Mouse (Mus musculus): Measurements from ENCODE around the gene Shank1. TPM values are rescaled to one million over a fixed set of nuclear protein-coding genes. Genes with fewer than 3 reads are reported as not detected.

Shank1 gene
- total RNA-seq, 1 experiment from 2014 or later = 0.19 TPM

DNA sequence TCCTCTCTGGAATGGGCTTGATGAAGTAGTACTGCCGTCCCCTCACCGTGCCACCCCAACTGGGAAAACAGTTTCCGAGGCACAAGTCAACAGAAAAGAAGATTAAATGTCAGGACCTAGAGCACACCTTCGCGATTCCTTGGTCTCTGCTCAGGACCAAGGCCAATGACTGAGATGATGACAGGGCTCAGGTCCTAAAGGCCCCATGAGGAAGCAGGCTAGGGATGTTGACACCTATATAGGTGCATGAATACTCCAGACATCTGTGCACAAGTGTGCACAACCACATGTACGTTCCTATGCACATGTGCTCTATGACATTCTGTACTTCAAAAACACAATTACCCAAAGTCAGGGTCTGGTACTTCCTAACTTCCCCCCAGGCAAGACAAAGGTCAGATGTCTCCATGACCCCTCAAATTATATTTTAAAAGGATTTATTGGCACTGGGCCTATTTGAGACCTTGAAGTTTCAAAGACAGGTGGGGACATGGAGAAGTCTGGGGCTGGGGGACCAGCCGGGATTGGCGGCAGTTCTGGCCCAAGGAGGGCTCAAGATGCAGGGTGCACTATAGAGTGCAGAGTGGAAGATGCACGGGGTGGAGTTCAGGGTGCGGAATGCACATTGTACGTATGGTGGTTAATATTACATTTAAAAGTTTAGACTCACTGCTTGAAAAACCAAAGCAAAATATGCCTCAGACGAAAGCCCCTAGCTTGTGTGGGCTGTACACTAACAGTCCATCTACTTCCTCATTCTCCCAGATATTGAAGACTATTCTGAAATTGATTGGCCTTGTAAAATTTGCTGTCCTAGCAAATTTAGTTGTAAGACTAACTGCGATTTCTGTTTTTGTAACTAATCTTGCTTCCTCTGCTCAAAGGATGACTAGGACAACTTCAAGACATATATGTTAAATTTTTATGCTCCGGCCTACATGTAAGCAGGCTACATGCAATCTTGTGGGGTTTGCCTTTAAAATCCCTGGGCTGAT, 6.4 kb upstream of the Shank1 start:
- ATAC-seq (replicated peaks; ENCODE audit: insufficient number of reproducible peaks, low FRiP score, low TSS enrichment, poor library complexity, severe bottlenecking) = no peak

- ATAC-seq (replicated peaks; ENCODE audit: insufficient number of reproducible peaks, low FRiP score, low TSS enrichment, poor library complexity, severe bottlenecking) = no peak
Measured at GRCm38 (mm10) chr7:44304463-44304774, 5.6 kb upstream of the Shank1 start.

DNA sequence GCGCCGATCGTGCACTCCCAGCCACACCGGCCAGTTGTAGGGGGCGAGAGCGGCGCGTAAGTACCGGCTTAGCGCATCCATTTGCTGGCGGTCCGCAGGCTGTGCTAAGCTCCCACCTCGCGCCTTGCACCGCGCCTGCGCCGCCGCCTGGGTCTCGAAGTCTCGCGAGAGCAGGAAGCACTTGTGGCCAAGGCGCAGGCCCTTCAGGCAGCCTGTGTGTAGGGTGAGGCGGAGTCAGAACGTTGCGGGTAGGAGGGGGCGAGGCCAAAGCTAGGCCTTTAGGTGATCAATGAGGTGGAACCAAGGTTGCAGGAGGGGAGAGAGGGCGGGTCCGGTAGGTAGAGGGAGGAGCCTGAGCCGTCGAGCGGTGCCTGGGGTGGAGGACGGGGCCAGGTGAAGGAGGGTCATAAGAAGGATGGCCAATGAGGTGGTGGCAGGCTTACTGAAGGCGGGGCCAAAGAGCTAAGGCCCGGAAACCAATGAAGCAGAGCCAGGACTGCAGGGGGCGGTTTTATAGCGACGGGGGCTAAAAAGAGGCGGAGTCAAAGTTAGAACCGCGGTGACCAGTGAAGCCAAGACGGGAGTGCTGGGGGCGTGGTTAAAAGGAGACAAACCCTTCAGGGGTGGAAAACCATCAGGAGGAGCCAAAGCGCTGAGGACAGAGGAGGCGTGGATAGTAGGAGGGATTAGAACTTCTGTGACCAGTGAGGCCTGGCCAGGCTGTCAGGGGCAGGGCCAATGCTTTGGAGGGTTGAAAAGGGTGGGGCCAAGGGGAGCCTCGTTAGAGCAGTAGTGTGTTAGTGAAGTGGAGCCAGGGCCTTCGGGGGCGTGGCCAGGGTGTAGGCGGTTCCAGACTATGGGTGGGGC, 5.0 kb upstream of the Shank1 start:
- peak; percentile 86 for ATAC-seq (replicated peaks; ENCODE audit: insufficient number of reproducible peaks, low FRiP score, low TSS enrichment, poor library complexity, severe bottlenecking)

GRCm38 (mm10) chr7:44305686-44306085, 4.4 kb upstream of the Shank1 start:
- no peak for ATAC-seq (replicated peaks; ENCODE audit: insufficient number of reproducible peaks, low FRiP score, low TSS enrichment, poor library complexity, severe bottlenecking)

DNA sequence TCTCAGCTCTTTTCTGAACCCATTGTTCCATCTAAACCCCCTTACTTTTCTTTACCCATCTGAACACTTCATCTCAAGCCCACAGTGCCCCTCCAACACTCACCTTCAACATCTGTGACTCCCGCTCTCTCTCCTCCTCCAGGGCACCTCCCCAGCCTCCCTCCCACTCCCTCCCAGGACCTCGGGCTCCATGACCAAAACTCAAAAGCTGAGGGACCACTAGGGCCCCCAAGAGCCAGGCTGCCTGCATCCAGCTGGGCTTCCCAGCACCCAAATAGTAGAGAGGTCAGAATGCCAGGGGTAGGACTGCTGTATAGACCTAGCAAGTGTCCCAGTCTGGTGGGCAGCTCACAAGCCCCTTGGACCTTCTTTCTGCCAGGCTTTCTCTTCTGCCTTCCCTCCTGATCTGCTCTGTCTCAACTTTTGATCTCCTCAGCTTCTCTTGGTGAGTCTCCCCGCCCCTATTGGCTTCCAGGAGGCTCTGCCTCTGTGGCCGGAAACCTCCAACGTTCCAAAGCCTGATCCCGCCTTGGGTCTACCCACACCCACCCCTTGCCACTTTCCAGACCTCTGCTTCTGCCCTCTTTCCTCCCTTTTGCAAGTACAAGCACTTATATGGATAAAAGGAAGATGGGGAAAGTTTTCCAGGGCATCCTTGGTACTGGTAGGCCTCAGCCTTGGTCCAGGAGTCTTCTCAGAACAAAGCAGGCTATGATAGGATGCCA, 3.4 kb upstream of the Shank1 start, which contains the start of gene Clec11a:
TSS of gene Clec11a (minus strand) at position 387 of the 725 bp plus-strand sequence.
- ATAC-seq (replicated peaks; ENCODE audit: insufficient number of reproducible peaks, low FRiP score, low TSS enrichment, poor library complexity, severe bottlenecking) = no peak

- no peak for ATAC-seq (replicated peaks; ENCODE audit: insufficient number of reproducible peaks, low FRiP score, low TSS enrichment, poor library complexity, severe bottlenecking)
Measured at GRCm38 (mm10) chr7:44307261-44308020, 2.6 kb upstream of the Shank1 start.

DNA sequence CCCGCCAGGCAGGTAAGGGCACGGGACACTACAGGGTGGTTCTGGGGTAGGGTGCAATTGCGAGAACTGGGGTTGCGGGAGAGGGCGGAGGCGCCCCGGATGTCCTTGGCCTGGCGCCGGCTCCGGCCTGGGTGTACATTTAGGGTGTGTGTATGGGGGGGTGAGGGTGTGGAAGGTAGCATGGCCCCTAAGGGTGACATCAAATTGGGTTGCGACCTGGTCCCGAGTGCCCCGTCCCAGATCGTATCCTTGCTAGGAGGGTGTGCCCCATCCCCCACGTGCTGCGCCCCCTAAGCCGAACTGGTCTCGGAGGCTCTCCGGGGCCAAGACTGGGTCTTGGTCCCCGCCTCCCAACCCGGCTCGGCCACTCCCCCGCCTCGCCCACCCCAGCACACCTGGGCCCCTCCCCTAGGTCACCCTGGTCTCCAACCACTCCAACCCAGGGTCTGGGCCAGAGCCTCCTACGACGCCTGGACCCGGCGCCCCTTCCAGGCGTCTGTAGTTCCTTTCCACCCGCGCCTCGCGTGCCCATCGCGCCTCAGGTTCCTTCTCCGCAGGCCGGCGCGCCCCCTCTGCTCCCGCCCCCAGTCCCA, 328 bp downstream of the Shank1 start:
- ATAC-seq (replicated peaks; ENCODE audit: insufficient number of reproducible peaks, low FRiP score, low TSS enrichment, poor library complexity, severe bottlenecking) = no peak

DNA sequence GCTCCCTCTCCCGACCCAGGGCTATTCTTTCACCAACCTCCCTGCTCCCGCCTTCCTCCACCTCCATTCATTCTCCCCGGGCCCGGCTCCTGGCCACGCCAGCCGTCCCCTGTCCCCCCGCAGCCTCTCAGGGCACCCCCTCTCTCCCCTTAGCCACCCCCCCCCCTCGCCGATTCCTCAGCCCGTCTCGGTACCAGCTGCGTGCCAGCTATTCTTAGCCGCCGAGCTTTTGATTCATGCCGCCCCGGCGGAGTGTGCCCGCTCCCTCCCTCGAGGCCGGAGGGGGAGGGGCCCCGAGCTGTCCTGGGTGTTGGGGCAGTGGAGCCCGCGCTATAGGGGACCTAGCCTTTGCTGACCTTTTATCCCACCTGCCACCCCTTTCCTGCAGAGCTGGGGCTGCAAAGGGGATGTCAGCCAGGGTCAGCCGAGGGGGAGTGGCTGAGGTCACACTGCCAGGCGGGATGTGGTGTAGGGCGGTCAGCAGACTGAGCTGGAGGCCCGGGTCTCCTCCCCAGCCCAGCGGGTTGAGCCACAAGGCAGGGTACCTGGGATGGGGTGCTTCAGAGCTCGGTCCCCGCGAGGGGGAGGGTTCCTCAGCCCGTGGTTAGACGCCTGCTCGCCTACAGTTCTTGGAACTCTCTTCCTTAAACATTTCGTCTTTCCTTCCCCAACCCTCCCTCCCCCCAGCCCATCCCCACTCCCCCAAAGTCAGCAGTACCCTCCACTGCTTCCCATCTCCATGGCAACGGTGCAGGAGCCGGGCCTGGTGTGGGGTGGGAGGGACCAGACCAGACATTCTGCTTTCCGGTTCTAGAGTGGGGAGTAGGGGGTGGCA, 1.0 kb downstream of the Shank1 start:
- ATAC-seq (replicated peaks; ENCODE audit: insufficient number of reproducible peaks, low FRiP score, low TSS enrichment, poor library complexity, severe bottlenecking) = no peak

DNA sequence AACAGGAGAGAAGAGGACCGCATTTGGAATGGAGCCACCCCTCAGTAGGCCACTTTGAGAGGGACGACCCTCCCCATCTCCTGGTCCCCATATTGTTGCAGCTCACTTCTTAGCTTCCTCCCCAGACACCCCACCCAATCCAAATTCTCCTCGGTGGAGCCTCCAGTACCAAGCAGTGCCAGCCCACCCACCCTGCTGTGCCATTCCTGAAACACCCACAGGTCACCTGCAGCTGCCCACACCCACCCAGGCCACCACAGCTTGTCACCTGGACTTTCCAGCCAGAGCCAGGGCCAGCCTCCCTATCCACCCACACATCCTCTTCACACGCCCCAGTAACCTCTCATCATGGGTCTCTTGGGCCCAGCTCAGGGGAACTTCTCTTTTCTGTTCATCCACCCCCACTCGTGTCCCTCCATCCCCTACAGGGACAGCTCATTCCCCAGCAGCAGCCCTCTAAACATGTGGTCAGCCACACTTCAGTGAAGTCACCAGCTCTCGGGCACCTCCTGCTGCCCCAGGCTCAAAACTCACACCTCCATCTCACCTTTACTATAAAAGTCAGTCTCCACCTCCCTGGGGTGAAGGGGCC, 1.8 kb downstream of the Shank1 start:
- ATAC-seq (replicated peaks; ENCODE audit: insufficient number of reproducible peaks, low FRiP score, low TSS enrichment, poor library complexity, severe bottlenecking) = peak; percentile 37; the same call in 1 of the 2 replicates

- ATAC-seq (replicated peaks; ENCODE audit: insufficient number of reproducible peaks, low FRiP score, low TSS enrichment, poor library complexity, severe bottlenecking) = no peak
Measured at GRCm38 (mm10) chr7:44312484-44312883, 2.4 kb downstream of the Shank1 start.

DNA sequence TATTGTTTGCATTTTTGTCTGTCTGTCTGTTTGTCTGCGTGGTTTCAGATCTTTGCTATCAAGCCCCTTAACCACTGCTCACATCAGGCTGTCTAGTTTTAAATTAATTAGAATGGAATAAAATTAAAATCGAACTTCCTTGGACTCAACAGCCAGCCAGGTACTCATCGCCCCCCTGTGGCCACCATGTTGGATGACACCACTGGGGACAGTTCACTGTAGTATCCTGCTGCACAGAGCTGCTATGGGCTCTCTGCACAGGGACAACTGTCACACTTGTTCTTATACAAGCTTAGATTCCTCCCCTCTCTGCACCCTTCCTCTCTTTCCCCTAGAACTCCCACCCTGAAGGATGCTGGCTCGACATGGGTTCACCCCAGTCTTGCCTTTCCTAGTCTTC, 7.9 kb downstream of the Shank1 start:
- ATAC-seq (replicated peaks; ENCODE audit: insufficient number of reproducible peaks, low FRiP score, low TSS enrichment, poor library complexity, severe bottlenecking) = no peak

DNA sequence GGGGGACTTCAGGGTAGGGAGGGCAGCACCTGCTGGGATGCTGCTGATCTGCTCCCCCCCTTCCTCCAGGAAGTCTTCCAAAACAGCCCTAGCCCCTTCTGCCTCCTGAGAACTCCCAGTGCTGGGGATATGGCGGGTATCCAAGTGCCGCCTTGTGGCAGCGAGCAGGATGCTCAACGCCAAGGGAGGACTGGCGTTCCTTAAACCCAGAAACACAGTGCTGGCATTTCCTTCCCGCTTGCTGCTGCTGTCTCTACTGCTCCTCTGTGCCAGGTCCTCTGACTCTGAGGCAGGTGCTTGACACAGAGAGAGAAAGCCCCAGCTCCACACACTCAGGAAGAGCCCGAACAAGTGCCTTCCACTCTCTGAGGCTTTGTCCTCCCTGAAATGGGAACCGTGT, 10.8 kb downstream of the Shank1 start:
- no peak for ATAC-seq (replicated peaks; ENCODE audit: insufficient number of reproducible peaks, low FRiP score, low TSS enrichment, poor library complexity, severe bottlenecking)

DNA sequence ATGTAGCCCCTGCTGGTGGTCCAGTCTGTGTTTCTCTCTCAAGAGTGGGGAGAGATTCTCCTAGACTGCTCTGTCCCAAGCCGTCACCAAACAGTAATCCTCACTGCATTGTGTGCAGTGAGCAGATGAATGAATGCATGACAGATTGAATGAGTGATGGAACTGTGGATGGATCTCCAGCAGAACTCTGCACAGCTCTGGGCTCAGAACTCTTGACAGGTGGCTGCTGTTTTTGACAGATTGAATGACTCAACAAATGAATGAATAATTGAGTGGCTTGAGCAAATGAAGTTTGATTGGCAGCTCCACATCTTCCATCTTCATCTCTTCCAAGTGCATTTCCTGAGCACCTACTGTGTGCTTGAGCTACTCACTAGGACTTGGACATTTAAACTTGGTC, 12.2 kb downstream of the Shank1 start:
- no peak for ATAC-seq (replicated peaks; ENCODE audit: insufficient number of reproducible peaks, low FRiP score, low TSS enrichment, poor library complexity, severe bottlenecking)

DNA sequence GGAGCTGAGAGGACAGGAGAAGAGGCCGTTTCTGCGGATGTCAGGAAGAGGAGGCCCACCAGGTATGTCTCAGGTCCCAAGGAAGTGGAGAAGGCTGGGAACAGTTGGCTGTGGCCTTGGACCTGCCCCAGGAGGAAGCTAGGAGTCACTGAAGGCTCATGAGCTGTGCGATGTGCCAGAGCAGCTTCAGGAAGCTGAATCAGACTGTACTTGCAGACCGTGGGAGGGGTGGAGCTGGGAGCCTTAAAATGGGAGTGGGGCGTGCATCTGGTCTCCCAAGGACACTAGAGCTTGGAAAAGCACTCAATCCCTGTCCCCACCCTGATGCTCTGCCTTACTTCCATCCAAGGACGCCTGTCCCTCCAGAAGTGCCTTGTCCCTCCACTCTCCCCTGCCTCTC, 16.6 kb downstream of the Shank1 start:
- no peak for ATAC-seq (replicated peaks; ENCODE audit: insufficient number of reproducible peaks, low FRiP score, low TSS enrichment, poor library complexity, severe bottlenecking)

GRCm38 (mm10) chr7:44332336-44332735, 22.3 kb downstream of the Shank1 start:
- ATAC-seq (replicated peaks; ENCODE audit: insufficient number of reproducible peaks, low FRiP score, low TSS enrichment, poor library complexity, severe bottlenecking) = no peak

- ATAC-seq (replicated peaks; ENCODE audit: insufficient number of reproducible peaks, low FRiP score, low TSS enrichment, poor library complexity, severe bottlenecking) = no peak
Measured at GRCm38 (mm10) chr7:44334139-44334538, 24.1 kb downstream of the Shank1 start.
